Mouse (Mus musculus): ENCODE measurements around the gene Jpt1. TPM values are rescaled to one million over a fixed set of nuclear protein-coding genes. Genes with fewer than 3 reads are reported as not detected.

Jpt1 gene
- total RNA-seq, 2 experiments from 2014 or later, result 80.5 to 106 TPM

Small RNAs within 50 kb of the gene (microRNA-seq; reads per million reads assigned to microRNA genes)
- not detected for gene Mir3968

Other genes starting within 250 kb of the Jpt1 start
- gene Grin2c, start 247.1 kb downstream of the Jpt1 start, total RNA-seq (2021), result 1 to 10 TPM; 1.7 to 4.6 TPM
- 1,000 to 10,000 TPM; 1,168 to 1,492 TPM for gene Fdxr, start 237.3 kb downstream of the Jpt1 start, total RNA-seq (2021)
- 10 to 100 TPM; 47.5 to 75.9 TPM for gene Fads6, start 216.7 kb downstream of the Jpt1 start, total RNA-seq (2021)
- gene Otop2, start 207.2 kb downstream of the Jpt1 start, total RNA-seq (2021), result not detected
- gene Ush1g, start 192.3 kb downstream of the Jpt1 start, total RNA-seq (2021), result under 1 TPM; 0.40 to 0.49 TPM
- gene Otop3, start 179.7 kb downstream of the Jpt1 start, total RNA-seq (2021), result not detected
- 10 to 100 TPM; 16.2 to 38.1 TPM for gene Hid1, start 146.6 kb downstream of the Jpt1 start, total RNA-seq (2021)
- 100 to 1,000 TPM in 1 of 2 experiments, 10 to 100 TPM in 1; 82.1 to 136 TPM for gene Cdr2l, start 132.5 kb downstream of the Jpt1 start, total RNA-seq (2021)
- 100 to 1,000 TPM; 147 to 162 TPM for gene Mrpl58, start 110.6 kb downstream of the Jpt1 start, total RNA-seq (2021)
- 100 to 1,000 TPM; 567 to 597 TPM for gene Atp5h, start 94.4 kb downstream of the Jpt1 start, total RNA-seq (2021)
- 10 to 100 TPM; 43.8 to 70.0 TPM for gene Kctd2, start 94.3 kb downstream of the Jpt1 start, total RNA-seq (2021)
- gene Trim80, start 73.8 kb downstream of the Jpt1 start, total RNA-seq (2021), result under 1 TPM in 1 of 2 experiments, not detected in 1; 0.17 TPM
- gene Slc16a5, start 51.9 kb downstream of the Jpt1 start, total RNA-seq (2021), result under 1 TPM in 1 of 2 experiments, not detected in 1; 0.53 TPM
- gene Armc7, start 38.7 kb downstream of the Jpt1 start, total RNA-seq (2021), result 1 to 10 TPM; 7.3 to 8.2 TPM
- 100 to 1,000 TPM in 1 of 2 experiments, 10 to 100 TPM in 1; 98.5 to 161 TPM for gene Nt5c, start 22.5 kb downstream of the Jpt1 start, total RNA-seq (2021)
- gene Sumo2, start 21.9 kb upstream of the Jpt1 start, total RNA-seq (2021), result 100 to 1,000 TPM; 248 to 259 TPM
- 10 to 100 TPM; 44.0 to 44.8 TPM for gene Nup85, start 50.0 kb upstream of the Jpt1 start, total RNA-seq (2021)
- 100 to 1,000 TPM in 1 of 2 experiments, 10 to 100 TPM in 1; 97.7 to 102 TPM for gene Mrps7, start 89.5 kb upstream of the Jpt1 start, total RNA-seq (2021)
- 10 to 100 TPM; 25.3 to 30.7 TPM for gene Gga3, start 89.7 kb upstream of the Jpt1 start, total RNA-seq (2021)
- 100 to 1,000 TPM in 1 of 2 experiments, 10 to 100 TPM in 1; 73.4 to 195 TPM for gene Mif4gd, start 98.6 kb upstream of the Jpt1 start, total RNA-seq (2021)
- 10 to 100 TPM; 90.5 to 96.3 TPM for gene Slc25a19, start 113.9 kb upstream of the Jpt1 start, total RNA-seq (2021)
- gene Grb2, start 194.2 kb upstream of the Jpt1 start, total RNA-seq (2021), result 100 to 1,000 TPM; 132 to 158 TPM

All from adrenal gland, postnatal 36 days (tissue).